Mouse (Mus musculus): ENCODE data around the gene Ptpn5.

Ptpn5 gene

DNA sequence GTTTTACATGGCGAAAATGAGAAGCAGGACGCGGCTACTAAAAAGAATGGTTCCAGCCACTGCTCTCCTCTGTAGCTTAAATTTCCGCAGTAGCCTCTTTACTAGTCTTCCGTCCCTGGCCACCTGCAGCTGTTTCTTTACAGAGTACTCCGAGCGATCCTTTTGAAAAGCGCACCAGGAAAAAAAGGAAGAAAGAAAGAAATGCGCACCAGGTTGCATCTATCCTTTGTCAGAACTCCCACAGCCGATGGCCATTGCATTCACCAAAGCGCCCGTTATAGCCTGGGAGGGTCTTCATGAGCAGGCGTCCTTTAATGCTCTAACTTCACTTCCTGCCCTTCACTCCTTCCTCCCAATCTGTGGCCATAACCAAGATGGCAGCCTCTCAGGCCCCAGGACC is at the start of gene Ptpn5:
Ptpn5 (minus strand) TSS at position 354 of the 400 bp plus-strand sequence.
- no peak for DNase-seq (ENCODE audit: low spot score)

DNA sequence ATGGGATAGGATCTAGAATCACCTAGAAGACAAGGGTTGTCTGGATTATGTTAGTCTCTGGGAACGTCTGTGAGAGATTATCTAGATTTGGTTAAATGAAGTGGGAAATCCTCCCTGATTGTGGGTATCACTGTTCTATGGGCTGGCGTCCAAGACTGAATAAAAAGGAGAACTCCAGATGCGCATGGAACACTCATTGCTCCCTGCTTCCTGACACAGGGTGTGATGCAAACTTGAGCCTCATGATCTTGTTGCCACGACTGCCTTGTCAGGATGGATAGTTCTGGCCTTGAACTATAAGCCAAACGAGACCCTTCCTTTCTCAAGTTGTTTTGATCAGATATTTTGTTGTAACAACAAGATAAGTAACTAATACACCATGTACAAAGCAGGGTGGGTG is 37.3 kb upstream of the Ptpn5 start:
- no peak for DNase-seq (ENCODE audit: low spot score)

DNA sequence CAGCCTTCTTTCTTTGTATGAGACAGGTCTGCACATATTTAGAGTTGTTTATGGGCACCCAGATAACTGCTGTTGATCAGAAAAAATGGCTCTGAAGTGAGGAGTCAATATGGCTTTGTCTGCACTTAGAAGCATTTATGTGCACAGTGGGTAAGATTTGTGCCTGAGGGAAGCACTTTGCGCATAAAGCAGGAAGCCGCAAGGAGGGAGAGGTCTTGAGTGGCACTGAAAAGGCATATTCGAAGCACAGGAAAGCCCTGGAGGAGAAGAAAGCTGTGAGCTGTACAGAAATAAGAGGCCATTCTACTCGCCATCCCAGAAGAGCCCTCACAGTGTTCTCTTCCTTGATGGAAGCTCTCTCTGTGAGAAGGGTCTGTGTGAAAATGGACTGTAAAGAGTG is 31.5 kb upstream of the Ptpn5 start:
- DNase-seq (ENCODE audit: low spot score) = no peak

DNA sequence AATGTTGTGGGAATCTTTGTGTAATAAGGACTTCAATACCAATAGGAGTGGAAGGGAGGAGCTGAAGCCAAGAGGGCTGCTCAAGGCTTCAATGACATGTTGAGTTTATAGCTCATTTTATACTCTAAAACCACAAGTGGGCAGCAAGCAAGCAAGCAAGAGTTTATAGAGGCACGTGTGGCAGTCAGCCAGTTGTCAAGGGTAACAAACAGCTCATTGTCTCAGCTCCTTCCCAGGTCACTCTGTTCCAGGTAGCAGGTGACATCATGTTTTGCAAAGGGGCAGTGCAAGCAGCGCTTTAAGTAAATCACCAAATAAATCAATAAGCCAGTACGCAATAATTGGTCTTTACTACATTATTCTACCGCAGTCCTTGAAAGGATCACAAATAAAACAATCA is 29.7 kb upstream of the Ptpn5 start:
- no peak for DNase-seq (ENCODE audit: low spot score)

DNA sequence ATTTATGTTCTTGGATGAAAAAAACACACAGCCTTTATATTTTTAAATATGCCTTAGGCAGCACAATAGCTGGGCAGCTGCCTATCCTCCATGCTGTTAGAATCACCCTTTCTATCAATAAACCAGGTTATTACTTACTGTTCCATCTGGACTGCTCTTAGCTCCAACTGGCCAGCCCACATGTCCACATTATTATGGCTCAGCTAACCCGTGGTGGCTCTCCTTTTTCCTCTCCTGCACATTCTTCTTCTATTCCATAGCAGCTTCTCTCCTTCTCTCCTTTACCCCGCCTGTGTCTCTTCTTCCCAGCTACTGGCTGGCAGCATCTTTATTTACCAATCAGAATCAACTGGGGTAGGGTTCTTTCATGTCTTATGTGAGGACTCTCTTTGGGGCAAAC is 25.0 kb upstream of the Ptpn5 start:
- DNase-seq (ENCODE audit: low spot score) = no peak

DNA sequence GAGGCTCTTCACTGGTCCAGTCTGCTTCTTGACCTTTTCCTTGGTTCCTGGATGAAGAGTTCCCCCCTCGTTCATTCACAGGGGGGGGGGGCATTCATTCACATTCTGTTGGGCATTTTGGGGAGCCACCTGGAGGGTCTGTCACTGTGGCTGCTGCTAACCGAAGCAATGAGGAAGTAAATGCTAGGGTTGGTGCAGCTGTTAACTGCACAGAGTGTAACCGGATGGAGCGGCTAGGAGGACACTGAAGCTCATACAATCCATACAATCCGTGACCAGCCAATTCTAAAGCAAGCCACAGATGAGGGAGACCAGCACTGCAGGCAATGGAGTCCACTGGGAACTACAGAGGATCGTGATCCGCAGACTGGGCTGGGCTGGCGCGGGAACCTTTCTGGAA is 24.3 kb upstream of the Ptpn5 start:
- DNase-seq (ENCODE audit: low spot score) = no peak

DNA sequence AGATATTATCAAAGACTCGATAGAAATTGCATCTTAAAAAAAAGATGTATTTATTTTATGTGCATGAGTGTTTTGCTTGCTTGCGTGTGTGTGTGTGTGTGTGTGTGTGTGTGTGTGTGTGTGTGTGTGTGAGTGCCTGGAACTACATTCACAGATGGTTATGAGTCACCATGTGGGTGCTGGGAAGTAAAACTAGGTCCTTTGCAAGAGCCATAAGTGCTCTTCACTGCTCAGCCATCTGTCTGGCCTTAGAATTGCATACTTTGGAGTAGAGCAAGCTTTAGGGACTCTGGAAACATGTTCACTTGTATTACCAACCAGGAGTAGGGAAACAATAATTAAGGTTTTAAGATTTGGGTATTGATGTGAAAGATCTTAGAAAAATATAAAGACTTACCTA is 22.4 kb upstream of the Ptpn5 start:
- DNase-seq (ENCODE audit: low spot score) = no peak

DNA sequence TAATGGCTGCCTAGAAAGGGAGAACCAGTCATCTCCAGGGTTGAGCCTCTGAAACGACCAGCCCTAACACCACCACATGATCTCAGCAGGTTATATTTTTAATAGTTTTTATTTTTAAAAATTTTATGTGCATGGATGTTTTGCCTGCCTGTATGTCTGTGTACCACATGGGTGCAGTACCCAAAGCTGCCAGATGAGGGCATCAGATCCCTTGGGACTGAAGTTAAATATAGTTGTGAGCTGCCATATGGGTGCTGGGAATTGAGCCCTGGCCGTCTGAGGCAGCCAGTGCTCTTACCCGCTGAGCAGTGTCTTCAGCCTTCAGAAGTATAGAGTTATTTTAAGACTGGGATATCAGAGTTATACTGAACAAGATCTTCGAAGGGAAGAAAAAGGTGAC is 21.9 kb upstream of the Ptpn5 start:
- DNase-seq (ENCODE audit: low spot score) = no peak

DNA sequence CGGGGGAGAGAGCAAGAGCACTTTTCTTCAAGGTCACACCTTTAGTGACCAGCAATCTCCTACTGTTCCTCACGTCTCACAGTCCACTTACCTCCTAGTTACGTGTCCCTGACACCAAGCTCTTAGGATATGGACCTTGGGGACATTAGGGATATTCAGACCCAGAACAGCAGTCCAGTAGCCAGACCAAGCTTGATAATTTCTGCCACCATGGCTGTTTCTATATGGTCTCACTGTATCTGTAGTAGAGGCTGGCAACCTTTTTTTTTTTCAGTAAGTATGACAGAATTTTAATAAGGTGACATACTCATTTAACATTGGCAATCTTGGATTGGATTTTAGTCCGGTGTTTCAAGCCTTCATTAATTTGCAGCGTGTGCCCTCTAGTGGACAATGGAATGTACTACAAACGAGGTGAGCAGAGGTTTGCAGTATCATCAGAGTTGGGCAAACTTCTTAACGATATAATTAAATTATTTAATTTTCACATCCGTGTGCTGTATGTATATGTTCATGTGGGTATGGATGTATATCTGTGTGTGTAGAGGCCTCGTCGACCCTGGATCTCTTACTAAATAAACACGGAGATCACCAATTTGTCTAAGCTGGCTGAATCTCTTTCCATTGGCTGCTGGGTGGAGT is 17.1 kb upstream of the Ptpn5 start:
- peak; percentile 41 for DNase-seq (ENCODE audit: low spot score)

DNA sequence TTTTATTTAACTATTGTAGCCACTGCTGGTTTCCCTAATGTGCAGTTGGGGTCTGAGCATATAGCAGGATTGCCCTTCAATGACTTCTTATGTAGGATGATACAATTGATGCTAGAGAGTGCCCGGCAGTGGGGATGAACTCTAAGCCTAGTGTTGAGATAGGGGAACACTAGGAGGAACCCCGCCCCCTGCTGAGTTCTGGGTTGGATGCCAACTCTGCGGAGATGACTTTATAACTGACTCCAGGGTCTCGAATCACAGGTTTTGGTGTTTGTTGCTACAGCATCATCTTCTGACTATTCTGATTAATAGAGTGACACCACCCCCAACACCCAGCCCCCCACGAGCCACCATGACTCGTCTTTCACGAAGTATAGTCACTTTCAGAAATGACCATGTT is 14.8 kb upstream of the Ptpn5 start:
- no peak for DNase-seq (ENCODE audit: low spot score)

DNA sequence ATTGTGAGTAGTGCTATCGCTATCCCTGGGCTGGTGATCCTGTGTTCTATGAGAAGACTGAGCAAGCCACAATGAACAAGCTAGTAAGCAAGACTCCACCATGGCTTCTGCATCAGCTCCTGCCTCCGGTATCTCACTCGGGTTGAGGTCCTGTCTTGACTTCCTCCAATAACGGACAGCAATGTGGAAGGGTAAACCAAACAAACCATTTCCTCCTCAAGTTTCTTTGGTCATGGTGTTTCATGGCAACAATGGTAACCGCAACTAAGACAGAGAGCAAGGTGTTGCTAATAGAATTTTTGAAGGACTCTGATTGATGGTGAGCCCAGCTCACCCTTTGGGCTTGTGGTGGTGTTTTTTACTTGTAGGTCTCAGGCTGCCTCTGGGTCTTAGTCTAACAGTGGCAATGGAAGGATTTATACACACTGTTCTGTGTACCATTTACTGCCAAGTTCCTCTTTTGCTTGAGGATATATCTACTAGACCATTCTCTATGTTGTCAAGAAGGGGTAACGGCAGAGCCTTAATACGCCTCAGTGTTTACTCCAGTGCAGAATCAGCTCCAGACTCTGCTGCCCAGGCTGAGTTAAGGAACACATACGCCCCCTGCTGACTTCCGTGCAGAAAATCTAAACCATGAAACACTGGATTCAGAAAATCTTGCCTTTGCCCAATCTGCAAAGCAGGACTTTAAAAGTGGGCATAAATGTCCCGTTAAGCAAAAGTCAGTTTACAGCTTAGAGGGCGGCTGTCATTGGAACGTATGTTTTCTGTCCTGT is 12.7 kb upstream of the Ptpn5 start:
- no peak for DNase-seq (ENCODE audit: low spot score)

DNA sequence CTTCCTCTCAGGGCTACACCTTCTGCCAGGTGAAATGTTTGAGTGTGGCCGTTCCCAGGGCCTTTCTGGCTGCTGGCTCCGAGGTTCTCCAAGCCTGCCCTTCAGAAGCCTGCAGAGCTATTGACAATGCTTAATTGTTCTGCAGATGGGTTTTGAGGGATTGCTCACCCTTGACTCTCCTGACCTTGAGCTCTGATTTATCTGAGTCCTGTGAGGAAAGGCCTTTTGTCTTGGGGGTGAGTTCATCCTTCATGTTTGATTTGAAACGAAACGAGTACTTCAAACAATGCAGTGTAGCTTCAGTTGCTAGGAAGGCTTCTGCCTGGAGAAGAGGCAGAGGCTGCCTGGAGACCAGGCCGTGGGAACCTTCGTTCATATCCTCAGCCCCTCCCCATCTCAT is 10.8 kb upstream of the Ptpn5 start:
- DNase-seq (ENCODE audit: low spot score) = no peak

DNA sequence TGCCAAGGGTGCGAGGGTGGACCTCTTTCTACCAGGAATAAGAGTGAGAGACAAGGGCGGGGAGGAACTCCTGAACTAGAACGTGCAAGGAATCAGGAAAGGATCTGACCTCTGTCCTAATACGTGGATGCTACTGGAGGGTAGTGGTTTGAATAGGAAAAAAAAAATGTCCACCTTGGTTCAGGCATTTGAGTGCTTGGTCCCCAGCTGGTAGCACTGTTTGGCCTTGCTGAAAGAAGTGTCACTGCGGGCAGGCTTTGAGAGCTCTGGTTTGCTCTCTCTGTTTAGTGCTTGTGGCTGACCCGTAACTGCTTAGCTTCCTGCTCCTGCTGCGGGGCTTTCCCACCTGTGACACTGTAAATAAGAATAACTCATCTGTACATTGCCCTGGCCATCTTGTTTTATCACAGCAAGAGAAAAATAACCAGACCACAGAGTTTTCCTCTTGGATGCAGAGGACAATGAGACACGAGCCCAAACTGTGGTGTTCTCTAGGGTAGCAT is 6.4 kb upstream of the Ptpn5 start:
- DNase-seq (ENCODE audit: low spot score) = no peak

DNA sequence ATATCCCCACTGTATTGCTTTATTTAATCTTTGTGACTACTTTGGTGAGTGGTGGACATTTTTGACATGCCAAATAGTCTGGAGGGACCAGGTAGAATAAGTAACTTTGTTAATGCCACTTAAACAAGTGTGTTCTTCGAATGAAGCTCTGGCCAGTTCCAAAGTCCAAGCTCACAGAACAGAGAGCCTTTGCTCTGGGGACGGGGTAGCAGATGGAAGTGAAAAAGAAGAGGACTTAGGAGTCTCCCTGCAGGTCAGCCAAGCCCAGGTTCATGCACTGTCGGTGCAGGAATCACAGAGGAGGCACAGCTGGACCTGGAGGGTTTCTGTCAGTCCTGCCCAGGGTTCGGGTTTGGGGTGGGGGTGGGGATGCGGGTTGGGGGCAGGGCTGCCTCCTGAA is 1.1 kb upstream of the Ptpn5 start:
- no peak for DNase-seq (ENCODE audit: low spot score)

DNA sequence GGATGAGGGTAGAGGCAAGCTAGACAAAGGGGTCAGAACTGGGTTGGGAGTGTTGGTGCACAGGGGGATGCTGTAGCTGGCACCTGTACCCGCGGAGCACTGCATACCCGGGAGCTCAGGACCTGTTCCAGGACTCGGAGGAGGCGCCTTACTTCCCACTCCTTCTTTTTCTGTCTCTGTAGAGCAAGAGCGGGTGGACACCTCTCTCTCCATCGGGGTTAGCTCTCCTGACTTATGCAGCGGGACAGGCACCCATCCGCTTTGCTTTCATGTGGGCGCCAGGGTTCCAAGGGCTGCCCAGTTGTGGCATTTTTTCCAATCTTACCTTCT is 588 bp downstream of the Ptpn5 start:
- peak; percentile 48 for DNase-seq (ENCODE audit: low spot score)

DNA sequence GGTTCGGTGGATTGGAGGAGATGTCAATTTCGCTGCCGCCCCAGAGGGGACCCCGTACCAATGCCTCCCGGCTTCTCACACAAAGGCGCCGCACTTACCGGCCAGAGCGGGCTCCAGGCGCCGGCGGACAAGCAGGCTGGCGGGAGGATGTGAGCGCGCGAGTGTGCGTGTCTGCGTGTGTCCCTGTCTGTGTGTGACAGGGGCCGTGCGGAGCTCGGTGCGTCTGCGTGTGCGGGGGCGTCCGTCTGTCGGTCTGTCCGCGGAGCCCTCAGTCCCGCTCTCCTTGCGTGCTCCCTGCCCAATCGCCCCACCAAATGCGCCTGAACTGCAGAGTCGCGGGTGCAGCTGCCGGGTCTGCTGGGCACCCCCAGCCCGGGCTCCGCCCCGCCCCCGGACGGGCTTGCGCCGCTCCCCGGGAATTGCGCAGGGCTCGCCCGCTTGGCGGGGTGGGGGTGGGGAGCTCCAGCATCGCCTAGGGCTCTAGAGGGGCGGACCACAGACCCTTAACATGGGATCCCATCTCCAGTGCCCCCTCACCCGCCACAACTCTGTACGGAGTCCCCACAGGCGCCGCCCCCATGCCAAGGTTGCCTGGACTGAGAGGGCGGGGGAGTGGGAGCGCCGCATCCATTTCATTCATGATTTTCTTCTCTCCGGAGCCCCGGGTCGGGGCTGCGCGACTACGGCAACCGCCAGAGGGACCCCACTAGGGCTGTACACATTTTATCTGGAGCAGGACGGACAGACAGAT is 1.1 kb downstream of the Ptpn5 start:
- DNase-seq (ENCODE audit: low spot score) = peak; percentile 51

DNA sequence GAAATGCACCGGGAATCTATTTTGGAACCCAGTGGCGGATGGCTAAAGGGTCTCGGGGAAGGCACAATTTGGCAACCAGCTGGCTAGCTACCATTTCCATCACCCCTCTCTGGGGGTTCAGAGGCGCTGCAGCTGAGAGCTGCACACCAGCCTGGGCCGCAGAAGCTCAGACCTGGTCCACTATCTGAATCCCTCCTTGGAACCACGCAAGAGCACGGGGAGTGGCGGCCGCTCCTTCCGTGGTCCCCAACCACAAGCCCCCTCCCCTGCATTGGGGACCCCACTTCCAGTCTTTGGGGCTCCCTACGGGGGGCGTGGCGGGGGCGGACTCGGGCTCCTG is 1.7 kb downstream of the Ptpn5 start:
- DNase-seq (ENCODE audit: low spot score) = no peak

DNA sequence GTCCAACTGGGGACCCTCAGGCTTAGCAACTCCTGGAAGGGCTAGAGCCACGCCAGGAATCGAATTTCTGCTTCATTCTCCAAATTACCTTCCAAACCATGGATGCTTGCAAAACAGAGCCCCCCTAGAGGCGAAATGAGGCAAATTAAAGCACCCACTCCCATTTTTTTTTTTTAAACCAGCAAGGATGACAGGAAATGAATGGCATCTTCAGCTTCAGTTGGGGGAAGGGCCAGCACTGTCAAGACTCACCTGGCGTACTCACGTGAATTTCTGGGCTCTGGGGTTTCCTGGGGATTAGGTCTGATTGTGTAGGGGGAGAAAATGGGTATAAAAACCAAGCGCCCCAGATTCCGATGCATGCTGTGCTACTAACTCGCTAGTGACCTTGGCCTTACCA is 2.2 kb downstream of the Ptpn5 start:
- DNase-seq (ENCODE audit: low spot score) = no peak

DNA sequence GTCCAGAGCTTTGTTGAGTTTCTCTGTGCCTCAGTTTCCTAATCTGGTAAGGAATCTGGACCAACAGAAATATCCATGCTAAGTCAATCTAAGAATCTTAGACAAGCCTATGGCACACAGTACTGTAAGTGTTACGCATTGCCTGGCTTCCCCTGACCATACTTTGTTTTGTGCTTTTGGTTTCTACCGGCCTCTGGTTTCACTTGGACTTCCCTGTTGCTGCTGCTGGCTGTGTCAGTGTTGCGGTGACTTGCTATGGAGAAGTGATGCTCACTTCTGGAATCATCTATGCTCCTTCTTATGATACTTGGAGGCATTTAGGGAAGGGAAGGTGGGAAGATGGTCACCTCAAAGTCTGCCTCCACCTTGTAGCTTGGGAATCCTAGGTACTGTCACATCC is 11.5 kb downstream of the Ptpn5 start:
- no peak for DNase-seq (ENCODE audit: low spot score)

DNA sequence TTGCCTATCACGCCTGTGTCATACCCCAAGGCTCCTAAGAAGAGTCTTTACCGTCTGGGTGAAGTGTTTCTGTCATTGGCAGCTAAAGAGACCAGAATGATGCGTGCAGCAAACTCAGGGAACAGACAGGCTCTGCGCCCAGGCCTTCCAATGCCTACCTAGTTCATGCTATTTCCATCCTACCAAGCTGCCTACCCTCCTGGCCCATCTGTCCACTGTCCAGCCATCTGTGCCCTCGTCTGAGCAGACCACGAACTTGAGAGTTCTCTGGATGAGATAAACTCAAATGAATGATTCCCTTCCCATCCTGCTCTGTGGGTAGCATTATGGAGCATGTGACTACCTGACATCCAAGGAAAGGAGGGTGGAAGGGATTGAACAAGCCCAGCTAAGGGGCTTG is 16.8 kb downstream of the Ptpn5 start:
- no peak for DNase-seq (ENCODE audit: low spot score)

DNA sequence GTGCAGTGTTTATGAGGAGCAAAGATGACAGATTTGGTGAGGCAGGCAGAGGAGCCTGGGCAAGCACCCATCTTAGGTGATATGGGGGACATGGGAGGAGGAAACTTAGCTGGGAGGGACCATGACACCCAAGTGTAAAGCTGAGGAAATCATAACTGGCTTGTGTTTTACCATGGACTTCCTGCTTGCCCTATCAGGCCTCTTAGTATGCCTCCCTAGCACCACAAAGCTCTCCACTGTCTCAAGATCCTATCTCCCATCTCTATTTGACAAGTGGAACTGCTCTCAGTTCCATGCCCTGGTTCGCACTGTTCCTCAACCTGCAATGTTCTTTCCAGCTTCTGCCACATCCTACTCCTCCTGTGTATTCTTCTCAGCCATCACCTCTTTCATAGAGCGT is 18.0 kb downstream of the Ptpn5 start:
- no peak for DNase-seq (ENCODE audit: low spot score)

DNA sequence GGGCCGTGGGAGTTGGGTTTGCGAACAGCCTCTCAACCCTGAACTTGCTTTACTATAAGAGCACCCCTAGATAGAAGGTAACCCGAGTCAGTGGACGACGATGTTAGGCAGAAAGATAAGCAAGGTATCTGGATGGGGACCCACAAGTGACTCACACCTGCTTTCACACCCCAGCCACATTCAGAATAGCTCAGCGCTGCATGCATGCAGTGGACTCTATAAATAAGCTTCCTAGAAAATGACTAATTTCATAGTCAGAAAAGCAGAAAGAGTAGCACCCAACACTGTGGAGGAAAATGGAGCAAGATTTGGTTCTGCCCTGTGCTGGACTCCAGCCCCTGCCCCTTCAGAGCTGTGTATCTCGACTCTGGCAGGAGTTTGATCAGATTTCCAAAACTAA is 20.1 kb downstream of the Ptpn5 start:
- no peak for DNase-seq (ENCODE audit: low spot score)

DNA sequence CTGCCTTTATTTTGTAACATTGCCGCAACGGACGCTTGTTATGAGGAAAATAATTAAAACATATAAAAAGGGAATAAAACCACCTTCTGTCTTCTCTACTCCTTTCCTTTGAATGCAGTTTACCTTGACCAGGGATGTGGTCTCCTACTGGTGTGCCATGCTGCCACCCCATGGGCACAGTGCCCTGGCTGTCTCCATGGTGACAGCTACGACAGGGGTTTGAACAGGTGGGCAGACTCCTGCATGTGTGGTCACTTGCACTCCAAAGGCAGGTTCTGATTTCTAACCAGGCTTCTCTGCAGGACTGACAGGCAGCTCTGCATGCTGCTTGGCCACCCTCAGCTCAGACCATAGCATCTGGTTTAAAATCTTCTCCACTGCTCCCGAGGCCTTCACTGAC is 21.4 kb downstream of the Ptpn5 start:
- no peak for DNase-seq (ENCODE audit: low spot score)
